Mouse (Mus musculus): ENCODE results near the gene Sorcs3. TPM values are rescaled to one million over a fixed set of nuclear protein-coding genes. Genes with fewer than 3 reads are reported as not detected.

Sorcs3 gene
- polyA plus RNA-seq, 1 experiment from 2014 or later, result 0.94 TPM

- no peaks in the 10 kb centered on the region for H3K9me3 ChIP-seq (replicated peaks; ENCODE audit: control insufficient read depth, low read length)
- no peaks in the 10 kb centered on the region for H3K36me3 ChIP-seq (replicated peaks; ENCODE audit: control insufficient read depth, insufficient read depth, low read depth, low read length)
- H3K27ac ChIP-seq (replicated peaks; ENCODE audit: low read depth, low read length), result no peak overlapping the region
- 38% methylated on average over 4 of the region's 4 CpGs for WGBS
- DNase-seq (ENCODE audit: low spot score), result peak; percentile 58
- no peaks in the 10 kb centered on the region for H3K27me3 ChIP-seq (ENCODE audit: control insufficient read depth, insufficient read depth, low read length)
- H3K4me2 ChIP-seq (ENCODE audit: low read depth, low read length), result no peak overlapping the region
- H3K4me1 ChIP-seq (ENCODE audit: control insufficient read depth, insufficient read depth, low read length), result no peaks in the 10 kb centered on the region
- H3K9ac ChIP-seq (replicated peaks; ENCODE audit: low read length), result no peak overlapping the region
- no peak for ATAC-seq (replicated peaks; ENCODE audit: insufficient number of reproducible peaks, low FRiP score, low TSS enrichment, low read depth)
- no peak overlapping the region for H3K4me3 ChIP-seq (ENCODE audit: low read depth, low read length)
Measured at GRCm38 (mm10) chr19:48839418-48839817, 633.6 kb downstream of the Sorcs3 start.

GRCm38 (mm10) chr19:48847700-48848099 is 641.9 kb downstream of the Sorcs3 start:
- Histone ChIP-seq H3K4me2 (ENCODE audit: low read depth, low read length) (no peak overlapping the region), H3K9ac (replicated peaks; ENCODE audit: low read length) (no peak overlapping the region), H3K27ac (replicated peaks; ENCODE audit: low read depth, low read length) (no peak overlapping the region), H3K4me3 (ENCODE audit: low read depth, low read length) (no peak overlapping the region), H3K27me3 (ENCODE audit: control insufficient read depth, insufficient read depth, low read length) (no peaks in the 10 kb centered on the region), H3K9me3 (replicated peaks; ENCODE audit: control insufficient read depth, low read length) (no peaks in the 10 kb centered on the region), H3K36me3 (replicated peaks; ENCODE audit: control insufficient read depth, insufficient read depth, low read depth, low read length) (no peaks in the 10 kb centered on the region), H3K4me1 (ENCODE audit: control insufficient read depth, insufficient read depth, low read length) (no peaks in the 10 kb centered on the region)
- WGBS, result 72% methylated on average over 3 of the region's 3 CpGs
- no peak for ATAC-seq (replicated peaks; ENCODE audit: insufficient number of reproducible peaks, low FRiP score, low TSS enrichment, low read depth)
- no peak for DNase-seq (ENCODE audit: low spot score)

- Histone ChIP-seq H3K4me3 (ENCODE audit: low read depth, low read length) (no peak overlapping the region), H3K36me3 (replicated peaks; ENCODE audit: control insufficient read depth, insufficient read depth, low read depth, low read length) (no peaks in the 10 kb centered on the region), H3K9me3 (replicated peaks; ENCODE audit: control insufficient read depth, low read length) (no peaks in the 10 kb centered on the region), H3K4me2 (ENCODE audit: low read depth, low read length) (no peak overlapping the region), H3K27ac (replicated peaks; ENCODE audit: low read depth, low read length) (no peak overlapping the region), H3K9ac (replicated peaks; ENCODE audit: low read length) (no peak overlapping the region), H3K27me3 (ENCODE audit: control insufficient read depth, insufficient read depth, low read length) (no peaks in the 10 kb centered on the region), H3K4me1 (ENCODE audit: control insufficient read depth, insufficient read depth, low read length) (no peaks in the 10 kb centered on the region)
- DNase-seq (ENCODE audit: low spot score) (no peak), ATAC-seq (replicated peaks; ENCODE audit: insufficient number of reproducible peaks, low FRiP score, low TSS enrichment, low read depth) (no peak)
- WGBS, result 85% methylated on average over 1 of the region's 1 CpGs
Measured at GRCm38 (mm10) chr19:48850466-48850865, 644.6 kb downstream of the Sorcs3 start.

Measured in embryonic facial prominence, embryonic 11.5 days (tissue).